Mouse (Mus musculus) MEL (cell line): ENCODE data around the gene Olfr91.

ENCODE experiments used
- CTCF ChIP-seq, 3 experiments: IDR thresholded peaks in 2 of 3; conservative IDR thresholded peaks in 1 of 3; 2 replicates each; pipeline ENCODE4 v1.5.1; 2011 to 2012; ENCODE audit warnings: low read length in 3 of 3, low read depth in 2 of 3, mild to moderate bottlenecking in 2 of 3, improper control_type of control experiment in 1 of 3, inconsistent platforms in 1 of 3, mixed read lengths in 1 of 3, moderate library complexity in 1 of 3; ENCODE audit not compliant: control insufficient read depth in 1 of 3, insufficient read depth in 1 of 3, poor library complexity in 1 of 3, severe bottlenecking in 1 of 3
- MAX ChIP-seq: IDR thresholded peaks from 2 replicates; pipeline ENCODE4 v1.6.1; 2011; ENCODE audit warnings: low read length, improper control_type of control experiment
- USF1 ChIP-seq: IDR thresholded peaks from 2 replicates; pipeline ENCODE4 v1.6.1; 2014; ENCODE audit warnings: low read depth, mild to moderate bottlenecking, inconsistent platforms, low read length, improper control_type of control experiment, moderate library complexity

GRCm38 (mm10) chr17:37088399-37088798, 9.7 kb downstream of the Olfr91 start, which contains the start of gene Olfr90:
- TF ChIP-seq MAX = no peak
- no peak for TF ChIP-seq CTCF (IDR thresholded peaks at IDR 0.05 in 2 of 3, conservative IDR thresholded peaks at IDR 0.05 in 1 of 3; ENCODE audit: control insufficient read depth in 1 of 3, insufficient read depth in 1 of 3, low read depth in 2 of 3, low read length in 3 of 3, poor library complexity in 1 of 3, severe bottlenecking in 1 of 3)
- TF ChIP-seq USF1 = no peak
